Mouse (Mus musculus) ES-CJ7 (cell line): ENCODE measurements around the gene Pcmt1.

Source experiments
- DNase-seq: peaks from one replicate; pipeline ENCODE4 v3.0.0; 2011; ENCODE audit warnings: low read depth, low spot score

Pcmt1 gene

GRCm38 (mm10) chr10:7680731-7681301 is at the start of gene Pcmt1, which contains the start of gene Lats1:
Gene Pcmt1, minus strand, starts transcription at chr10:7681136.
Gene Lats1, plus strand, starts transcription at chr10:7681214.
- DNase-seq, result peak; percentile 33

- DNase-seq, result no peak
Observed at GRCm38 (mm10) chr10:7727011-7727410, 46.1 kb upstream of the Pcmt1 start.

GRCm38 (mm10) chr10:7726501-7726812 is 45.5 kb upstream of the Pcmt1 start:
- no peak for DNase-seq

DNA sequence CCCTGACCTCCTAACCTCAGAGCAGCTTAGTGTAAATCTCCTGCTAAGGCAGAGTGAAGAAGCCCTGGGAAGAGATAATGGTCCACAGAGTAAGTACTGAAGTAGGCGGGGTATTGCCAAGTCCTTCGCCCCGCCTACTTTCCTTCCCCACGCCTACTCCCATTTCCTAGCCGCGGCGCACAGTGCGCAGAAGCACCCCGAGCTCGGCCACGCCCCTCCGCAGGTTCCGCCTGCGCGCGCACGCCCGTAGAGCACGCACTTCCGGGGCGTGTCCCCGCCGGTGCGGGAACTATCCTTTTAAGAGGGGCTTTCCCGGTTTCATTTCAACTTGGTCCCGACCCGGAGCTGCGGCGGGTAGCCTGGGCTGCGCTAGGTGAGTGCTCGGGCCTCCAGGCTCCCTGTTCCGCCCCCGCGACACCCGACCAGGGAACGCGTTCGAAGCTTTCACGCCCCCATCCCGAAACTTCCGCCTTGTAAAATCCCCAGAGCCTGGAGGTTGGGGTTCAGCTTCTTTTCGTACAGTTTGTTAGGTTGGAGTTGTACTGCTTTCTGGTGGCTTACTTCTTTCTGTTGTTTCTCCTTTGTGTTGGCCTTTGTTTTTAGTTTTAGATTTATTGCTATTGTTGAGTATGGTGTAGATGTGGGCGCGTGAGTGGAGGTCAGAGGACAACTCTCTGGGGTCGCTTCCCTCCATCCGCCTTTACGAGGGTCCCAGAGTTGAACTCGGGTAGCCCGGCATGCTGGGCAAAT is 45.0 kb upstream of the Pcmt1 start, which contains the start of gene Katna1:
Katna1 (plus strand) TSS at position 250 of the 750 bp plus-strand sequence.
- peak; percentile 97 for DNase-seq

DNA sequence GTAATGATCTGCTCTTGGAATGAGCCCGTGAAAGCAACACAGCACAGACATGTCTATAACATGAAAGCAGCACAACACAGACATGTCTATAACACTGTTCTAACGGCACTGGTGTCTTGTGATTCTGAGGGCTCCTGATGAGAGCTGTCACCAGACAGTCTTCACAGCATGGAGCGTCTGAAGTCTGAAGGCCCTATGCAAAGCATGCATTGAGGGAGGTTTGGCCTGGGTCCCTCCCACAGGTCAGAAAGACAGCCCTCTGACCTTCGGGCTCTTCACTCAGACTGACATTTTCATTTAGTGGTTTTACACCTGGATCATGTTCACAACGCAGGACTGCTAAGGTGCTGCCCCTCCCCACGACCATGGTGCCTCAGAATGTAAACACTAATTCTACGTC is 34.1 kb upstream of the Pcmt1 start:
- peak; percentile 51 for DNase-seq

- DNase-seq, result no peak
Observed at GRCm38 (mm10) chr10:7712506-7712905, 31.6 kb upstream of the Pcmt1 start.

- no peak for DNase-seq
Observed at GRCm38 (mm10) chr10:7710121-7710520, 29.2 kb upstream of the Pcmt1 start.

DNA sequence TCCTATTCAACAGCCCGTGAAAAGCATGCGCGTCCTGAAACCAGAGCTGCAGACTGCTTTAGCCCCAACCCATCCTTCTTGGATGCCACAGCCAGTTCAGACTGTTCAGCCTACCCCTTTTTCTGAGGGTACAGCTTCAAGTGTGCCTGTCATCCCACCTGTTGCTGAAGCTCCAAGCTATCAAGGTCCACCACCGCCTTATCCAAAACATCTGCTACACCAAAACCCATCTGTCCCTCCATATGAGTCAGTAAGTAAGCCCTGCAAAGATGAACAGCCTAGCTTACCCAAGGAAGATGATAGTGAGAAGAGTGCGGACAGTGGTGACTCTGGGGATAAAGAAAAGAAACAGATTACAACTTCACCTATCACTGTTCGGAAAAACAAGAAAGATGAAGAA is 21.6 kb upstream of the Pcmt1 start:
- DNase-seq, result no peak

DNA sequence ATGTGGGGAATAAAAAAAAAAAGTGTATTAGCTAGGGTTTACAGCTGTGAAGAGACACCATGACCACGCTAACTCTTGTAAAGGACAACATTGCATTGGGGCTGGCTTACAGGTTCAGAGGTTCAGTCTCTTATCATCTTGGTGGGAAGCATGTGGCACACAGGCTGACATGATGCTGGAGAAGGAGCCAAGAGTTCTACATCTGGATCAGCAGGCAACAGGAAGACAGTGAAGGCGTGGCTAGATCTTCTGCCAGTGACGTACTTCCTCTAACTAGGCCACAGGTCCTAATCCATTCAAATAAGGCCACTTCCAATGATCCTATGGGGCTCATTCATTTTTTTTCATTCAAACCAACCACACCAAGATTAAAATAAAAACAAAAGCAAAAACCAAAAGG is 19.2 kb upstream of the Pcmt1 start:
- no peak for DNase-seq

DNA sequence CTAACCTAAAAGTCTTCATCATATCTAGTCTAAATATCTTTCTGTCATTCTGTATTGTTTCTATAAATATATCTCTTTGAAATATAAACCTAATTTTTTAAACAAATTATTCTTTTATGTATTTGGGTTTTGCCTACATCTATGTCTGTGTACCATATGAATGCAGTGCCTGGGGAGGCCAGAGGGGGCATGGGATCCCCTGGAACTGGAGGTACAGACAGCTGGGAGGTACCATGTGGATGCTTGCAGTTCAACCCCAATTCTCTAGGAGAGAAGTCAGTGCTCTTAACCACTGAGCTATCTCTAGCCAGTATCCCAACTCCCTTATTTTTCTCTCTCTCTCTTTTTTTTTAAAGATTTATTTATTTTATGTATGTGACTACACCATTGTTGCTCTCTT is 14.3 kb upstream of the Pcmt1 start:
- DNase-seq, result peak; percentile 43

GRCm38 (mm10) chr10:7686902-7687301 is 6.0 kb upstream of the Pcmt1 start:
- DNase-seq, result no peak

DNA sequence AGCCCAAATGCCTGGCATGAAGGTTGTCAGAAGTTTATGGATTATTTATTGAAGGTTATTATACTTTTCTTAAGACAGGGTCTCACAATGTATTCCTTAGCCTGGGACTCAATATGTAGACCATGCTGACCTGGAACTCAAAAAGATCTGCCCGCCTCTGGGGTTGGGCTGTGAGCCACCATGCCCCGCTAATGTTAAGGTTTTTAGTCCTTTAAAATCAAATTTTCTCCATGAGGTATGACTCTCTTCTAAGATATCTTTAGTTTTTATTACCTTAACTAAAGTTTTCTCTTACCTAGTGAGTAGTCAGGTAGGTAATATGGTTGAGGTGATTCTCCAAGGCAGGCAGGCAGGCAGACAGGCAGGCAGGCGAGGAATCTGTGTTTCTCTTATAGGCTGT is 1.3 kb upstream of the Pcmt1 start:
- no peak for DNase-seq

DNA sequence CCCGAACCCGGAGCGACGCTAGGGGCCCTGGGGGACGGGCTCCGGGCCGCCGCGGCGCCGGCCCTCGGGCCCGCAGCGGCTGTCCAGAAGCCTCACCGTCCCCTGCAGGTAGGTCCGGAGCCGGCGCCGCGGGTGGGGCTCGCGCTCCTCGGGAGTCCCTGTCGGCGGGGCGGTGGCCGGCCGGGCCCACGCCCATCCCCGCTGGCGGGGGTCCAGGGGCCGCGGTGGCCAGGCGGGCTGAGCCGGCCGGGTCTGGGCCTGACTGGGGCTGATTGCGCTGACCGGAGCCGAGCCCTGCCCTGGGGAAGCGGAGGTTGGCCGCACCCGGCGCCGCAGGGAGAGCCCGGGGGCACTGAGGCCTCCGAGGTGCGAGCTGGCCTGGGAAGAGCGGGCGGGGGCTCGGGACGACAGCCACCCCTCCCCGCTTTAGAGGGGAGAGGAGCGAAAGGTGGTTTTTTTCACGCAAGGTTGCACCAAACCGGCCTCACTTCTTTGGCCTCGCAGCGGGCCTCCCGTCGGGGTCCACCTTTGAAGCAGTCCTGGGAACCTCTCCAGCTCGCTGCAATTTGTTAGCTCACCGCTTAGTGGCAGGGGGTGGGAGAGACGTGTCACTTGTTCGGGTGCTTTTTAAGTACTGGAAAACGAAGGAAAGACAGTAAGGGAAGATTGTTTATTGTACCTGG is 548 bp upstream of the Pcmt1 start:
- peak; percentile 68 for DNase-seq

- DNase-seq, result peak; percentile 76
Observed at GRCm38 (mm10) chr10:7673673-7674072, 7.3 kb downstream of the Pcmt1 start.

- peak; percentile 95 for DNase-seq
Observed at GRCm38 (mm10) chr10:7667342-7667802, 13.6 kb downstream of the Pcmt1 start, which contains the start of gene Nup43. Gene Nup43, plus strand, starts transcription at chr10:7667503.

GRCm38 (mm10) chr10:7664889-7665288 is 16.0 kb downstream of the Pcmt1 start:
- no peak for DNase-seq

GRCm38 (mm10) chr10:7664027-7664526 is 16.9 kb downstream of the Pcmt1 start:
- DNase-seq, result no peak

GRCm38 (mm10) chr10:7663159-7664026 is 17.5 kb downstream of the Pcmt1 start:
- DNase-seq, result peak; percentile 83

GRCm38 (mm10) chr10:7662471-7663141 is 18.3 kb downstream of the Pcmt1 start:
- DNase-seq, result peak; percentile 77

GRCm38 (mm10) chr10:7651057-7651456 is 29.9 kb downstream of the Pcmt1 start:
- DNase-seq, result no peak

GRCm38 (mm10) chr10:7649059-7649458 is 31.9 kb downstream of the Pcmt1 start:
- DNase-seq, result no peak
